Mouse (Mus musculus) neural tube, embryonic 12.5 days (tissue): ENCODE data around the gene Avil. TPM values are rescaled to one million over a fixed set of nuclear protein-coding genes. Genes with fewer than 3 reads are reported as not detected.

Experiments used
- ATAC-seq: fragments of 200-750 bp; cut with Nextera tagmentation; 2 replicates; pipeline ENCODE4 v1.8.0; 2017; ENCODE audit warnings: low read depth, mild to moderate bottlenecking, moderate TSS enrichment, moderate library complexity; ENCODE audit not compliant: low FRiP score
- H3K27ac ChIP-seq: fragments of 300-500 bp; sonication (generic); 2 replicates; pipeline ENCODE4 v1.5.1; 2016
- H3K27me3 ChIP-seq: fragments of 300-500 bp; sonication (generic); replicated peaks from 2 replicates; pipeline ENCODE4 v1.6.1; 2016; ENCODE audit warnings: mild to moderate bottlenecking
- H3K36me3 ChIP-seq: fragments of 300-500 bp; sonication (generic); 2 replicates; pipeline ENCODE4 v1.6.1; 2016; ENCODE audit warnings: mild to moderate bottlenecking
- H3K4me1 ChIP-seq: fragments of 300-500 bp; sonication (generic); 2 replicates; pipeline ENCODE4 v1.6.1; 2016
- H3K4me2 ChIP-seq: fragments of 300-500 bp; sonication (generic); replicated peaks from 2 replicates; pipeline ENCODE4 v1.6.1; 2016; ENCODE audit warnings: mild to moderate bottlenecking
- H3K4me3 ChIP-seq: fragments of 300-500 bp; sonication (generic); 2 replicates; pipeline ENCODE4 v1.5.1; 2016
- H3K9ac ChIP-seq: fragments of 300-500 bp; sonication (generic); 2 replicates; pipeline ENCODE4 v1.6.1; 2016; ENCODE audit warnings: mild to moderate bottlenecking
- H3K9me3 ChIP-seq: fragments of 300-500 bp; sonication (generic); 2 replicates; pipeline ENCODE4 v1.6.1; 2016; ENCODE audit warnings: mild to moderate bottlenecking
- WGBS: fragments of 180-500 bp; shearing (Covaris S2); methylation state at CpG from one replicate; pipeline ENCODE4 v1.1.7; 2016; 5-methylcytosine and 5-hydroxymethylcytosine counted together
- polyA plus RNA-seq: library from polyadenylated mRNA; unstranded; fragments of >200 nt; fragmentation: Nextera tagmentation; extraction: Ambion mirVana; gene quantifications from 2 replicates; pipeline ENCODE4 v1.2.1, GENCODE M21; 2016

Gene Avil
- polyA plus RNA-seq, 1 experiment from 2014 or later, result 10.0 TPM

DNA sequence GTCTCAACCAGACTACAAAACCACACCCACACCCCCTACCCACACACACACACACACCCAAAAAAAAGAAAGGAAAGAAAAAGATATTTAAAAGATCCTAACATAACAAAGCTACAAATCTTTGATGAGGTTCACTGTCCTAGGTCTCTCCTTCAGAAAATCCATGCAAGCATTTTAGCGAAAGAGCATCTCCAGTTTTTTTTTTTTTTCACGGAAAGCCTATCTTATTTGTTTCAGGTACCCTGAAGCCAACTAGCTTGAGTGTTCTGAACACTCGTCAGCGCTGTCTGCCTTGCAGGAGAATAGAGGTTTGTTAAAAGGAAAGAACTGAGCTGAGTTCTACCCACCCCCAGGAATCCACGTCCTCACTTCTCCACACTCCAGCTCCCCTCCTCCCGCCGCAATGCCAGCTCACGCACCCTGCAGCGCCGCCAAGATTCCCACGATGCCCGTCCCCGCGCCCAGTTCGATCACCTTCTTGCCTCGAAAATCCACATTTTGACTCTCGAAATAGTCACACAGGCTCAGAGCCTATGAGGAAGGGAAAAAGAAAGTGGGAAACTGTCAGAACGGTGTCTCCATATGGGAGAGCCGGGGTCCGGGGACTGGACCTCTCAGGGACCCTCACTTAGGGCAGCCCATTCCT is 40.2 kb downstream of the Avil start:
- peaks cover 8% of the 10 kb centered on the region for H3K36me3 ChIP-seq
- peaks cover 4% of the 10 kb centered on the region; the same call in 1 of the 2 replicates for H3K27me3 ChIP-seq
- H3K4me1 ChIP-seq, result peaks cover 12% of the 10 kb centered on the region
- H3K9ac ChIP-seq, result peak overlapping the region; percentile 67
- H3K4me2 ChIP-seq, result peak overlapping the region; percentile 99
- ATAC-seq, result peak; percentile 35
- peak overlapping the region; percentile 76 for H3K4me3 ChIP-seq
- H3K9me3 ChIP-seq, result no peaks in the 10 kb centered on the region
- no peak overlapping the region for H3K27ac ChIP-seq
- WGBS, result 2% methylated on average over 20 of the region's 20 CpGs

DNA sequence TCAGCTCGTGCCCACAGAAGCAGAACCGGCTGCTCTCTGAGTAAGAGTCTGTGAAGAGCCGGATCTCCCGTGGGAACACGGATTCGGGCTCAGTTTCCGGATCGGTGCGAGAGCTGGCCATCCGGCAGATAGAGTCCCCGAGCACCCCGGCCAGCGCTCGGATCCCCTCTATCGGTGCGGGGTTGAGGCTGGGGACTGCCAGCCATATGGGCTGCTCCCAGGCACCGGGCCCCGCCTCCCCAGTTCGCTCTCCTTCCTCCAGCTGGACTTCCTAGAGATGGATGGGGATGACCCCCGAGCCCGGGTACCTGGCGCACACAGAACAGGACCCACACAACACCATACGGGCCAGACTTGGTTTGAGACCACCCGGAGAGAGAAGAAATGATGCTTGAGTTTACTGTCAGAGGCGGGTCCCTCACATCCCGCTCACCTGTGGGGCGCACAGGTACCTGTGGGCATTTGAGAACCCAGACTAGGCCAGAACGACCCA is 40.8 kb downstream of the Avil start, which contains the start of the genes Mettl1 and Eef1akmt3:
TSS of gene Mettl1 (plus strand) at position 141 of the 493 bp plus-strand sequence.
TSS of gene Eef1akmt3 (minus strand) at position 240 of the 493 bp plus-strand sequence.
- Histone ChIP-seq H3K9me3 (no peaks in the 10 kb centered on the region), H3K4me3 (peak within 1 kb of the TSS; percentile 76), H3K27ac (no peak within 1 kb of the TSS), H3K27me3 (peaks cover 4% of the 10 kb centered on the region; the same call in 1 of the 2 replicates), H3K4me1 (peaks cover 12% of the 10 kb centered on the region), H3K9ac (peak within 1 kb of the TSS; percentile 67), H3K36me3 (peaks cover 8% of the 10 kb centered on the region), H3K4me2 (peak within 1 kb of the TSS; percentile 99)
- under 1% methylated on average over 28 of the region's 28 CpGs for WGBS
- ATAC-seq, result peak; percentile 73

DNA sequence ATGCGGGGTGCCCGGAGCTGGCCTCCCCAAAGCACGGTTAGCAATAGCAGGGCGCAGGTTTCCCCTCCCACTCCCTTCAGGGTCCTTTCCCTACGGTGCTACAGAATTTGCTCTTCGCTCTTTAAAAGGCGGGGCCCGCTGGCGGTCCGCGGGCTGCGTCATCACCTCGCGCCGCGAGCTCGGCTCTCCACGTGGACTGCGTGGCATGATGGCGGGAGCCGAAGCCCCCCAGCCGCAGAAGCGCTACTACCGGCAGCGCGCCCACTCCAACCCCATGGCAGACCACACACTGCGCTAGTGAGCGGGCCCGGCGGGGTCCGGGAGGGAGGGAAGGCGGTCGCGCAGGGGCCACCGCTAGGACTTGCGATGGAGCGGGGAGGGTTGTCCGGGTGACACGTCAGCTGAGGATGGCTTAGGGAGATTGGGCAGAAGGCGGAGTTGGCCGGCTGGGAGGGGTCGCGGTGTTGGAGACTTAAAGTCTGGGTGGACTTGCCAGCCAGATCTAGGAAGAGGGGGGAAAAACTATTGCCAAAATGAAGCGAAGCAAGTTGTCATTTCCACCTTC is 41.3 kb downstream of the Avil start:
- peak overlapping the region; percentile 99 for H3K4me2 ChIP-seq
- H3K4me3 ChIP-seq, result peak overlapping the region; percentile 76
- no peak overlapping the region for H3K27ac ChIP-seq
- H3K27me3 ChIP-seq, result peaks cover 5% of the 10 kb centered on the region; the same call in 1 of the 2 replicates
- peaks cover 8% of the 10 kb centered on the region for H3K36me3 ChIP-seq
- under 1% methylated on average over 44 of the region's 44 CpGs for WGBS
- peaks cover 12% of the 10 kb centered on the region for H3K4me1 ChIP-seq
- peak overlapping the region; percentile 67 for H3K9ac ChIP-seq
- no peaks in the 10 kb centered on the region for H3K9me3 ChIP-seq
- peak; percentile 85 for ATAC-seq

DNA sequence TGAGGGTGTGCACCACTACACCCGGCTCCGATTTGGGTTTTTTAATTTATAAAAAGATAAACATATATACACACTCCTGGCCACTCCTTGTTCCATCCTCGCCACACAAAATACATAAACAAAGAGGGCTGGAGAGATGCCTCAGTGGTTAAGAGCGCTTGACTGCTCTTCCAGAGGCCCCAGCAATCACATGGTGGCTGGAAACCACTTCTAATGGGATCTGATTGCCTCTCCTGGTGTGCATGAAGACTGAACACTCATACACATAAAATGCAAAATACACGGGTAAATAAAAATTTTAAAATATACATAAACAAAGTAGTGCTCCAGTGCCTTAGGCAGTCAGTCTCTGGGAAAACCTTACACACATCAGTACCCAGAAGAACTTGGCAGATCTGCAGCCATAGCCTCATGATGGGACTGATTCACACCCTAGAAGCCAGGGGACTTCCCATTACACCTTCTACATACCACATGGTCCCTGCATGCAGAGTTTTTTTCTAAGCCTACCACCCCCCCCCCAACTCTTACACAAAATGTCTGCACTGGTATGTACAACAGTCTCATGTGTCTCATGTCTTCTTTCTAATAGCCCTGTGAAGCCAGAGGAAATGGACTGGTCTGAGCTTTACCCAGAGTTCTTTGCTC is 42.1 kb downstream of the Avil start:
- WGBS, result 14% methylated on average over 5 of the region's 5 CpGs
- Histone ChIP-seq H3K27ac (no peak overlapping the region), H3K36me3 (peaks cover 8% of the 10 kb centered on the region), H3K27me3 (peaks cover 12% of the 10 kb centered on the region), H3K4me3 (peak overlapping the region; percentile 76), H3K4me2 (peak overlapping the region; percentile 99), H3K4me1 (peaks cover 12% of the 10 kb centered on the region), H3K9ac (no peak overlapping the region; the same call in 1 of the 2 replicates), H3K9me3 (no peaks in the 10 kb centered on the region)
- no peak for ATAC-seq

DNA sequence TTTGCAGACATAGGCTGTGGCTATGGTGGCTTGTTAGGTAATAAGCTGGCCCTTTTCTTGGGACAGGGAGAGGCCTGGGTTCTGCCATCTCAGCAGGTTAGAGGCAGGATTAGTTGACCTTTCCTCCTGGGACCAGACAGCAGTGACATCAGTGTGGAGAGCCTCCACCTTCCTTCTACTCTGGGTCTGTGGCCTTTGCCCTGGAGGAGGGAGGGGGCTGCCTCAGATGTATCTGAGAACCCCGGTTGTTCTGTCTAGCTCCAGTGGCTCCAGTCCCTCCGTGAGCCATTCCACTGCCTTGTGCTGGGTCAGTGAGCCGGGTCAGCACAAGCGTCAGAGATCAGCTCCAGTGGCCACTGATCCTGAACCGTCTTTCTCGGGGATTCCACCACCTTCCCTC is 42.7 kb downstream of the Avil start:
- WGBS, result 90% methylated on average over 6 of the region's 6 CpGs
- peaks cover 18% of the 10 kb centered on the region for H3K27me3 ChIP-seq
- H3K9me3 ChIP-seq, result no peaks in the 10 kb centered on the region
- H3K4me3 ChIP-seq, result no peak overlapping the region
- no peak overlapping the region for H3K27ac ChIP-seq
- H3K4me1 ChIP-seq, result peaks cover 12% of the 10 kb centered on the region
- peaks cover 8% of the 10 kb centered on the region for H3K36me3 ChIP-seq
- H3K9ac ChIP-seq, result no peak overlapping the region
- no peak for ATAC-seq
- peak overlapping the region; percentile 99 for H3K4me2 ChIP-seq

DNA sequence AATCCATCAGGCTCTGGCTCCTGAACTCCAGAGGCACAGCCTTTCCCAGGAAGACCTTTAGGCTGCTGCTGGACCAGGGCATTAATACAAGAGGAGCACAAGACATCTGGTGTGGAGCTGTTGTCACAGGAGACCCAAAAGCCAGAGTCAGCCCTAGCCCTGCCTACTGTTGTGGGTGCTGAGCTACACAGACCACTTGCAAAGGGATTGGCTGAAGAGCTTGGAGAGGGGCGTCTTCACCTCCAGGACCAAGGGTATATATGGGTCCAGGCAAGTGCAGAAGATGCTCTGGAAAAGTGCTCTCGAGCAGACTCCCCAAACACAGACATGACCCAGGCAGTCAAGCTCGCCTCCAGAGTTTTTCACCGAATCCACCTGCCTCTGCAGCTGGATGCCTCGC is 47.4 kb downstream of the Avil start, which contains the start of gene Cyp27b1:
TSS of gene Cyp27b1 (plus strand) at position 297 of the 400 bp plus-strand sequence.
- H3K4me3 ChIP-seq, result no peak within 1 kb of the TSS
- H3K4me1 ChIP-seq, result no peaks in the 10 kb centered on the region
- H3K9me3 ChIP-seq, result no peaks in the 10 kb centered on the region
- no peak for ATAC-seq
- peaks cover 8% of the 10 kb centered on the region for H3K36me3 ChIP-seq
- WGBS, result 35% methylated on average over 5 of the region's 5 CpGs
- H3K27ac ChIP-seq, result no peak within 1 kb of the TSS
- peaks cover 59% of the 10 kb centered on the region for H3K27me3 ChIP-seq
- 0 out of 2 replicates have a peak within 1 kb of the TSS, but pooled peaks have one; percentile 9 for H3K4me2 ChIP-seq
- H3K9ac ChIP-seq, result no peak within 1 kb of the TSS

DNA sequence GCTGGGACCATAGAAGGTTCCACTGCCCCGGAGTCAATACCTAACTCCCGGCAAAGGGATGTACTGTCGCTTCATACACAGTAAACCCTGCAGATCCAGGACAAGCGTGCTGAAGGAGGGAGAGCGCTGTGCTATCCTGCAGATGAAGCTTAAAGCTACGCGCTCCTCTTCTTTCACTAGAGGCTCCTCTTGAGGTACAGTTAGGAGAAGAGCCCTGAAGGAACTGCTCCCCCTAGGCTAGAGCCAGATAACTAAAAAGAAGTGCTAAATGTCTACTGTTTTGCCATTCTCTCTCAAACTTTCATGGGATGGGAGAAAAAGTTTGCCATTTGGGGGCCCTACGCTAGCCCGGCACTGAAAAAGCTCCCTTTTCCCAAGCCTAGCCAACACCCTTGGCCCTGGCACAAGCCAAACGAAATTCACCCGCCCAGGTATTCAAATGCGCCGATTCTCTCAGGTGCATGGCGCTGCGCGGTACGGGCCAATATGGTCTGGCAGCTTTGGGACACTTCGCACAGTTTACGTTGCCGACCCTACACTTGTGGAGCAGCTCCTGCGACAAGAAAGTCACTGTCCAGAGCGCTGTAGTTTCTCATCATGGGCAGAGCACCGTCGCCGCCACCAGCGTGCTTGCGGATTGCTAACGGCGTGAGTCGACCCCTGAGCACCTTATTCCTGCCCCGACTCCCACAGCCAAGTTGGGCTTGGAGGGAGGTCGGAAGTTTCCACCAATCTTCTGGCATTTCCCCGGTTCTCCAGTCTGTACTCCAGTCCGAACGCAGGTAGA is 48.3 kb downstream of the Avil start:
- H3K4me3 ChIP-seq, result no peak overlapping the region

DNA sequence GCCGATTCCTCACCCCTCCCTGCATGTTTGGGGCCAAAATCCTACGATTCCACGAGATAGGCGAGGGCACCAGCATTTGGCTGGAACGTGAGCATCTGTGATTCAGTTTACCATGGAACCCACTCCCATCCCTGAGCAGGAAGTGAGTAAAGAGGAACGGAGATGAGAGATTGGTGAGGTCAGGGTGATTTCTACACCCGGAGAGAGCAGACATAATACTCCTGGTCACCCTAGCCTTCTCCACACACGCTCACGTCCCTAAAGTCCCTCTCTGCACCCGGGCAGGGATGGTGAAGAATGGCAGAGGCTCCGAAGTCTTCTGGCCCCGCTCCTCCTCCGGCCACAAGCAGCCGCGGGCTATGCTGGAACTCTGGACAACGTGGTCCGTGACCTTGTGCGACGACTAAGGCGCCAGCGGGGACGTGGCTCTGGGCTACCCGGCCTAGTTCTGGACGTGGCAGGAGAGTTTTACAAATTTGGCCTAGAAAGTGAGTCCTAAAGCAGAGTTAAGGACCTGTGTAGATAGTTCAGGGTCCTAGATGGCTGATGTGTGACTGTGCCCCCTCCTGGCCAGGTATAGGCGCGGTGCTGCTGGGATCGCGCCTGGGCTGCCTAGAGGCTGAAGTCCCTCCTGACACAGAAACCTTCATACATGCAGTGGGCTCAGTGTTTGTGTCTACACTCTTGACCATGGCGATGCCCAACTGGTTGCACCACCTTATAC is 49.0 kb downstream of the Avil start:
- peak; percentile 11; the same call in 1 of the 2 replicates for ATAC-seq
- Histone ChIP-seq H3K36me3 (peaks cover 19% of the 10 kb centered on the region), H3K27ac (no peak overlapping the region), H3K9ac (no peak overlapping the region), H3K9me3 (no peaks in the 10 kb centered on the region), H3K4me3 (no peak overlapping the region), H3K27me3 (peaks cover 59% of the 10 kb centered on the region), H3K4me2 (no peak overlapping the region; the same call in 1 of the 2 replicates), H3K4me1 (no peaks in the 10 kb centered on the region)
- 4% methylated on average over 29 of the region's 29 CpGs for WGBS

More for the DNA sequence above, 48.3 kb downstream of the Avil start:
- H3K4me1 ChIP-seq, result no peaks in the 10 kb centered on the region
- no peaks in the 10 kb centered on the region for H3K9me3 ChIP-seq
- H3K27ac ChIP-seq, result no peak overlapping the region
- ATAC-seq, result no peak
- 4% methylated on average over 35 of the region's 35 CpGs for WGBS
- 0 out of 2 replicates have a peak overlapping the region, but pooled peaks have one; percentile 9 for H3K4me2 ChIP-seq
- H3K36me3 ChIP-seq, result peaks cover 15% of the 10 kb centered on the region
- peaks cover 59% of the 10 kb centered on the region for H3K27me3 ChIP-seq
- H3K9ac ChIP-seq, result no peak overlapping the region

DNA sequence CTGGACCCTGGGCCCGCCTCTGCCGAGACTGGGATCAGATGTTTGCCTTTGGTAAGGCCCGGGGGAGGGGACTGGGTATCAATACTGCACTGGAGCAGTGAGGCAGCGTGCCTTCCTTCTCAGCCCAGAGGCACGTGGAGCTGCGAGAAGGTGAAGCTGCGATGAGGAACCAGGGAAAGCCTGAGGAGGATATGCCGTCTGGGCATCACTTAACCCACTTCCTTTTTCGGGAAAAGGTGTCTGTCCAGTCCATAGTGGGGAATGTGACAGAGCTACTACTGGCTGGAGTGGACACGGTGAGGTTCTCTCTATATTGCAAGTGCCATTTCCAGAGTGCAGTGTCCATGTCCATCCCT is 49.6 kb downstream of the Avil start:
- Histone ChIP-seq H3K9me3 (no peaks in the 10 kb centered on the region), H3K4me1 (no peaks in the 10 kb centered on the region), H3K27ac (no peak overlapping the region), H3K9ac (no peak overlapping the region), H3K27me3 (peaks cover 59% of the 10 kb centered on the region), H3K36me3 (peaks cover 19% of the 10 kb centered on the region), H3K4me3 (no peak overlapping the region), H3K4me2 (no peak overlapping the region)
- 0 out of 2 replicates have a peak, but pooled peaks have one; percentile 18 for ATAC-seq
- WGBS, result 20% methylated on average over 10 of the region's 10 CpGs

DNA sequence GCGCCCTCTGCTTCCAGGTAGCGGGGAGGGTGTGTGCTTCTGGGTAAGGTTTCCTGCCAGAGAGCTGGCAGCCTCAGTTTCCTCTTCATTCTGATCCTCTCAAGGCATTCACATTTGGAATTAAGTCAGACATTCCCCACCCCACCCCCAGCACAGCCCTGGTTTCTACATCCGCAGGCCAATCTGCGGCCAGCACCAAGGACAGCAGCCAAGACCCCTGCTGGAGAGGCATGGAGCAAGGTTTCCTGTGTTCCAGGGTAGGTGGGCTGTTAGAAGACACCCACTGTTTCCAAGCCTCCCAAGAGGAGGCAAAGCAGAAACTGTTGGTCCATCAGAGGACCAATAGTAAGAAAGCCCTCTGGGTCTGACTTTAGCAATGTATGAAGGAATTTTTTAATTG is 54.1 kb downstream of the Avil start:
- Histone ChIP-seq H3K27ac (no peak overlapping the region), H3K36me3 (peaks cover 41% of the 10 kb centered on the region), H3K4me3 (no peak overlapping the region), H3K4me1 (peaks cover 20% of the 10 kb centered on the region), H3K27me3 (peaks cover 30% of the 10 kb centered on the region), H3K4me2 (no peak overlapping the region), H3K9me3 (no peaks in the 10 kb centered on the region), H3K9ac (no peak overlapping the region)
- WGBS, result 67% methylated on average over 4 of the region's 4 CpGs
- ATAC-seq, result no peak

DNA sequence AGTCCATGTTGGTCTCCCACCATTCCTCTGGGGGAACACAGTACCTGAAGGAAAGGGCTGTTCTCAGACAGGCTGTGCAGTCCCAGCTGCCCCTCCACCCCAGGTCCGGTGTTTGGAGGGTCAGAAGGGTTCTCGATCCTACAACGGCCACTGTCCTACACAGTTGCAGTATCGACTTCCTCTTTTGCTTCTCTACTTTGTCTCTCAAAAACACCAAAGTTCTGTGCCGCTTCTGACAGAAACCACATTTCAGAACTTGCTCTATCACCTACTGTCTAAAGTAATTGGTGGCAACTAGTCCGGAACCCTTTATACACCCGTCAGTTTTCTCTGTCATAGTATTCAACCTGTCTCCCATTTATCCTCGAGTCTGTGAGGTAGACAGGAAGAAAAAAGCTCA is 54.9 kb downstream of the Avil start:
- H3K9ac ChIP-seq, result no peak overlapping the region
- H3K36me3 ChIP-seq, result peaks cover 41% of the 10 kb centered on the region
- 91% methylated on average over 8 of the region's 8 CpGs for WGBS

More for the DNA sequence above, 54.9 kb downstream of the Avil start:
- no peak overlapping the region for H3K4me2 ChIP-seq
- H3K4me3 ChIP-seq, result no peak overlapping the region
- H3K4me1 ChIP-seq, result peaks cover 23% of the 10 kb centered on the region
- H3K27me3 ChIP-seq, result peaks cover 22% of the 10 kb centered on the region
- ATAC-seq, result no peak
- H3K9me3 ChIP-seq, result no peaks in the 10 kb centered on the region
- no peak overlapping the region for H3K27ac ChIP-seq
